Mouse (Mus musculus) erythroblast, embryonic 14.5 days (primary cell): ENCODE data around the gene Tmem201. TPM values are rescaled to one million over a fixed set of nuclear protein-coding genes. Genes with fewer than 3 reads are reported as not detected.

Experiments used
- H3K27me3 ChIP-seq: 2 replicates; pipeline ENCODE4 v1.6.1; 2012; ENCODE audit warnings: inconsistent platforms; ENCODE audit not compliant: control insufficient read depth
- H3K36me3 ChIP-seq: 2 replicates; pipeline ENCODE4 v1.6.1; 2012; ENCODE audit warnings: mild to moderate bottlenecking, inconsistent platforms; ENCODE audit not compliant: control insufficient read depth
- H3K4me1 ChIP-seq: 2 replicates; pipeline ENCODE4 v1.6.1; 2012; ENCODE audit warnings: inconsistent platforms; ENCODE audit not compliant: control insufficient read depth
- H3K4me3 ChIP-seq: replicated peaks from 2 replicates; pipeline ENCODE3; 2012; ENCODE audit warnings: moderate library complexity, mild to moderate bottlenecking, inconsistent platforms
- H3K9me3 ChIP-seq: 2 replicates; pipeline ENCODE4 v1.6.1; 2012; ENCODE audit warnings: low read length, inconsistent platforms, mixed read lengths; ENCODE audit not compliant: control insufficient read depth
- GATA1 ChIP-seq: IDR thresholded peaks from 2 replicates; pipeline ENCODE4 v1.6.1; 2012; ENCODE audit warnings: low read length, inconsistent platforms, mixed read lengths
- TAL1 ChIP-seq: IDR thresholded peaks from 3 replicates; pipeline ENCODE4 v1.6.1; 2012; ENCODE audit warnings: low read length, inconsistent platforms, mixed read lengths
- polyA plus RNA-seq: library from polyadenylated mRNA; stranded (reverse); fragments of >175 nt; gene quantifications from 2 replicates; pipeline ENCODE4 v1.2.3, GENCODE M21; 2012

Tmem201 gene
- polyA plus RNA-seq, 1 experiment, result 1.4 TPM

GRCm38 (mm10) chr4:149734246-149734645 lies 3.6 kb downstream of the Tmem201 start:
- Histone ChIP-seq H3K4me1 (peaks cover 41% of the 10 kb centered on the region), H3K27me3 (no peaks in the 10 kb centered on the region), H3K4me3 (no peak overlapping the region), H3K9me3 (no peaks in the 10 kb centered on the region), H3K36me3 (peaks cover 37% of the 10 kb centered on the region)
- TF ChIP-seq TAL1 (no peak), GATA1 (no peak)

GRCm38 (mm10) chr4:149733748-149734147 lies 4.1 kb downstream of the Tmem201 start:
- Histone ChIP-seq H3K4me3 (no peak overlapping the region), H3K4me1 (peaks cover 41% of the 10 kb centered on the region), H3K9me3 (no peaks in the 10 kb centered on the region), H3K36me3 (peaks cover 42% of the 10 kb centered on the region), H3K27me3 (no peaks in the 10 kb centered on the region)
- no peak for TF ChIP-seq GATA1
- no peak for TF ChIP-seq TAL1

- Histone ChIP-seq H3K36me3 (peaks cover 48% of the 10 kb centered on the region), H3K4me1 (peaks cover 35% of the 10 kb centered on the region), H3K9me3 (no peaks in the 10 kb centered on the region), H3K27me3 (no peaks in the 10 kb centered on the region), H3K4me3 (no peak overlapping the region)
- no peak for TF ChIP-seq GATA1
- no peak for TF ChIP-seq TAL1
Observed at GRCm38 (mm10) chr4:149732800-149733199, 5.0 kb downstream of the Tmem201 start.

- H3K4me1 ChIP-seq, result peaks cover 31% of the 10 kb centered on the region
- no peak overlapping the region for H3K4me3 ChIP-seq
- no peak for TF ChIP-seq GATA1
- no peak for TF ChIP-seq TAL1
- peaks cover 53% of the 10 kb centered on the region for H3K36me3 ChIP-seq
- no peaks in the 10 kb centered on the region for H3K9me3 ChIP-seq
- H3K27me3 ChIP-seq, result no peaks in the 10 kb centered on the region
Observed at GRCm38 (mm10) chr4:149732313-149732712, 5.5 kb downstream of the Tmem201 start.

GRCm38 (mm10) chr4:149730827-149731226 lies 7.0 kb downstream of the Tmem201 start:
- Histone ChIP-seq H3K9me3 (no peaks in the 10 kb centered on the region), H3K4me3 (no peak overlapping the region), H3K36me3 (peaks cover 68% of the 10 kb centered on the region), H3K27me3 (no peaks in the 10 kb centered on the region), H3K4me1 (peaks cover 18% of the 10 kb centered on the region)
- no peak for TF ChIP-seq TAL1
- TF ChIP-seq GATA1, result no peak

- H3K4me1 ChIP-seq, result peaks cover 13% of the 10 kb centered on the region
Observed at GRCm38 (mm10) chr4:149728810-149729209, 9.0 kb downstream of the Tmem201 start.

GRCm38 (mm10) chr4:149727636-149728035 lies 10.2 kb downstream of the Tmem201 start:
- peaks cover 85% of the 10 kb centered on the region for H3K36me3 ChIP-seq

More at GRCm38 (mm10) chr4:149728810-149729209, 9.0 kb downstream of the Tmem201 start:
- TF ChIP-seq TAL1 (no peak), GATA1 (no peak)
- Histone ChIP-seq H3K9me3 (no peaks in the 10 kb centered on the region), H3K4me3 (no peak overlapping the region), H3K36me3 (peaks cover 82% of the 10 kb centered on the region), H3K27me3 (no peaks in the 10 kb centered on the region)

GRCm38 (mm10) chr4:149725661-149726350 lies 12.0 kb downstream of the Tmem201 start:
- H3K36me3 ChIP-seq, result peaks cover 84% of the 10 kb centered on the region
- TF ChIP-seq TAL1 (no peak), GATA1 (no peak)
- peaks cover 3% of the 10 kb centered on the region for H3K4me1 ChIP-seq

More at GRCm38 (mm10) chr4:149727636-149728035, 10.2 kb downstream of the Tmem201 start:
- H3K9me3 ChIP-seq, result no peaks in the 10 kb centered on the region
- no peak overlapping the region for H3K4me3 ChIP-seq
- H3K4me1 ChIP-seq, result peaks cover 6% of the 10 kb centered on the region
- H3K27me3 ChIP-seq, result no peaks in the 10 kb centered on the region
- TF ChIP-seq TAL1 (no peak), GATA1 (no peak)

GRCm38 (mm10) chr4:149724916-149725470 lies 12.9 kb downstream of the Tmem201 start:
- TF ChIP-seq TAL1 (no peak), GATA1 (no peak)
- peaks cover 88% of the 10 kb centered on the region for H3K36me3 ChIP-seq
- H3K9me3 ChIP-seq, result no peaks in the 10 kb centered on the region
- H3K27me3 ChIP-seq, result no peaks in the 10 kb centered on the region
- peaks cover 3% of the 10 kb centered on the region for H3K4me1 ChIP-seq
- H3K4me3 ChIP-seq, result no peak overlapping the region

More at GRCm38 (mm10) chr4:149725661-149726350, 12.0 kb downstream of the Tmem201 start:
- Histone ChIP-seq H3K4me3 (no peak overlapping the region), H3K9me3 (no peaks in the 10 kb centered on the region), H3K27me3 (no peaks in the 10 kb centered on the region)
